Mouse (Mus musculus) lung, adult 2 months (tissue): ENCODE measurements around the gene Zfp536.

ENCODE experiments used
- CTCF ChIP-seq: fragments of 200-500 bp; IDR thresholded peaks from 2 replicates; pipeline ENCODE4 v1.5.1; 2011; ENCODE audit warnings: mild to moderate bottlenecking, low read length, control low read depth; ENCODE audit not compliant: insufficient read depth
- POLR2A ChIP-seq: fragments of 200-500 bp; IDR thresholded peaks from 2 replicates; pipeline ENCODE4 v1.6.1; 2011; ENCODE audit warnings: low read depth, mild to moderate bottlenecking, control low read depth, low read length, borderline replicate concordance; ENCODE audit errors: extremely low read depth

DNA sequence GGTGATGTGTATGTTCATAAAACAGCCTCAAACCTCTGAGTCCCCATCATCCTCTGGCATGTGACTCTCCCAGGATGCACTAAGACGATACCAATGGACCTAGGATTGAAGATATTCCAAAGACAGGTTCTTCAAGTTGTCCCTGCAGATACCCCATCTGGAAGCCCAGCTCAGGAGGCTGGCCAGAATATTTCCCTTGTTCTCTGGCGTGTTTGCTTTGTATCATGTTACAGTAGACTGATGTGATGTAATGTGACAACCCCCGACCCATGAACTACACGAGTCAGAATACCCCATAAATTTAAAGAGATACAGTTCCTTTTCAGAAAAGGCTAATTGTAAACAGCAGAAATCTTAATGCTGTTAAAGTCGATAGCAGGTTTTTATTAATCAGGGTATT lies 192.9 kb downstream of the Zfp536 start:
- no peak for TF ChIP-seq CTCF
- no peak for TF ChIP-seq POLR2A
